Mouse (Mus musculus): ENCODE results near the gene Pnpla2. TPM values are rescaled to one million over a fixed set of nuclear protein-coding genes. Genes with fewer than 3 reads are reported as not detected.

Pnpla2 gene
- total RNA-seq, 1 experiment from 2014 or later: 15.1 TPM

GRCm38 (mm10) chr7:141429840-141430584, 25.0 kb upstream of the Pnpla2 start:
- ATAC-seq (replicated peaks in 1 of 2; ENCODE audit: insufficient read depth in 1 of 2, low FRiP score in 2 of 2, low TSS enrichment in 1 of 2, low read depth in 1 of 2, poor library complexity in 2 of 2, severe bottlenecking in 2 of 2): no peak

- no peak for ATAC-seq (replicated peaks in 1 of 2; ENCODE audit: insufficient read depth in 1 of 2, low FRiP score in 2 of 2, low TSS enrichment in 1 of 2, low read depth in 1 of 2, poor library complexity in 2 of 2, severe bottlenecking in 2 of 2)
Observed at GRCm38 (mm10) chr7:141430585-141431240, 24.3 kb upstream of the Pnpla2 start.

GRCm38 (mm10) chr7:141431434-141432185, 23.4 kb upstream of the Pnpla2 start:
- no peak for ATAC-seq (replicated peaks in 1 of 2; ENCODE audit: insufficient read depth in 1 of 2, low FRiP score in 2 of 2, low TSS enrichment in 1 of 2, low read depth in 1 of 2, poor library complexity in 2 of 2, severe bottlenecking in 2 of 2)

DNA sequence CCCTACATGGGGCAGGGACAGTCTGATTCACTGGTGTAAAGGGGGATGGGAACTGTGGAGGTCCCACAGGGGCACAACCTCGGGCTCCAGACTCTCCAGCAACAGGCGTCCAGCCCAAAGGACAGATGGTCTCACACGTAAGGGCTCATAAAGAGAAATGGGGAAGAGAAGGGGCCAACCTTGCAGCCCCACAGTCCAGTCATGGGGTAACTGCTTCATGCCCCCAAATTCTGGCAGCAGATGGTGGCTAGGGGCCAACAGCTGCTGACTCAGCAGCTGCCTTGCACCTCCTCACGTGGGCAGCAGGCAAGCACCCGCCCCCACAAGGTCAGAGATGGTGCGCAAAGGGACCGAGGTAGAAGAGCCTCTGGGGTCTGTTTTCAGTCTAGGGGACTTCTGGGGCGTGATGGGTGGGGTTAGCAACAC, 22.8 kb upstream of the Pnpla2 start:
- ATAC-seq (replicated peaks in 1 of 2; ENCODE audit: insufficient read depth in 1 of 2, low FRiP score in 2 of 2, low TSS enrichment in 1 of 2, low read depth in 1 of 2, poor library complexity in 2 of 2, severe bottlenecking in 2 of 2): peak in 1 of 2 experiments; percentile 33; a peak in 2 of 4 replicates

GRCm38 (mm10) chr7:141432741-141433516, 22.1 kb upstream of the Pnpla2 start:
- ATAC-seq (replicated peaks in 1 of 2; ENCODE audit: insufficient read depth in 1 of 2, low FRiP score in 2 of 2, low TSS enrichment in 1 of 2, low read depth in 1 of 2, poor library complexity in 2 of 2, severe bottlenecking in 2 of 2): no peak

GRCm38 (mm10) chr7:141433517-141434400, 21.2 kb upstream of the Pnpla2 start:
- ATAC-seq (replicated peaks in 1 of 2; ENCODE audit: insufficient read depth in 1 of 2, low FRiP score in 2 of 2, low TSS enrichment in 1 of 2, low read depth in 1 of 2, poor library complexity in 2 of 2, severe bottlenecking in 2 of 2): no peak

- ATAC-seq (replicated peaks in 1 of 2; ENCODE audit: insufficient read depth in 1 of 2, low FRiP score in 2 of 2, low TSS enrichment in 1 of 2, low read depth in 1 of 2, poor library complexity in 2 of 2, severe bottlenecking in 2 of 2): no peak
Observed at GRCm38 (mm10) chr7:141434464-141434863, 20.5 kb upstream of the Pnpla2 start.

- ATAC-seq (replicated peaks in 1 of 2; ENCODE audit: insufficient read depth in 1 of 2, low FRiP score in 2 of 2, low TSS enrichment in 1 of 2, low read depth in 1 of 2, poor library complexity in 2 of 2, severe bottlenecking in 2 of 2): peak; percentile 55 to 60
Observed at GRCm38 (mm10) chr7:141435129-141435855, 19.7 kb upstream of the Pnpla2 start.

DNA sequence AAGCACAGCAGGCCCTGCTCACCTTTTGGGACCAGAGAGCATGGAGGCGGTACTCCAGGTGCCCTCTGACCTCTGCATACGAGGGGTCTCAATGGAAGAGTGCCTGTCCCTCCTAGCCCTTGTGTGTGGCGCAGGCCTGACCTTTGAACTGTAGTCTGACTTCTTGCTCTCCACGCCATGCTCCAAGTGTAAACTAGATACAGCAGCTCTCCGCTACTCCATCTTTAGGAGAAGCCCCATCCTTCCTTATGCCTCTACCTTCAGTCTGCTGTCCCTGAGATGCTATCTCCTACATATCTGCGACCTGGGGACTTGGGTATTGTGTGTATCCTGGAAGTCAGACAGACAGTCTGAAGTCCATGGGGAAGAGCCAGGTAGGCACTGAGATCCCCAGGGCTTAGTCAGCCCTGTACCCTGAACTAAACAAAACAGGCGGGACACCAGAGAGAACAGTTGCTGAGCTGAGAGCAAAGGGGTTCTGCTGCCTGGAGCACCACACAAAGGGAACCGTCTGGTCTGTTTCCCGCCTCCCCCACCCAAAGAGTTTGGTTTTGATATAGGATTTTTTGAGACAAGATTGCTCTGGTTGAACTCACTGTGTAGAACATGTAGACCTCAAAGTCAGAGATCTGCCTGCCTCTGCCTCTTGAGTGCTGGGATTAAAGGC, 19.0 kb upstream of the Pnpla2 start:
- ATAC-seq (replicated peaks in 1 of 2; ENCODE audit: insufficient read depth in 1 of 2, low FRiP score in 2 of 2, low TSS enrichment in 1 of 2, low read depth in 1 of 2, poor library complexity in 2 of 2, severe bottlenecking in 2 of 2): no peak

GRCm38 (mm10) chr7:141436523-141436892, 18.5 kb upstream of the Pnpla2 start:
- ATAC-seq (replicated peaks in 1 of 2; ENCODE audit: insufficient read depth in 1 of 2, low FRiP score in 2 of 2, low TSS enrichment in 1 of 2, low read depth in 1 of 2, poor library complexity in 2 of 2, severe bottlenecking in 2 of 2): no peak

- ATAC-seq (replicated peaks in 1 of 2; ENCODE audit: insufficient read depth in 1 of 2, low FRiP score in 2 of 2, low TSS enrichment in 1 of 2, low read depth in 1 of 2, poor library complexity in 2 of 2, severe bottlenecking in 2 of 2): peak; percentile 64 to 89
Observed at GRCm38 (mm10) chr7:141437178-141438120, 17.5 kb upstream of the Pnpla2 start, which contains the start of gene Slc25a22. Slc25a22 (minus strand) TSS chr7:141437892.

DNA sequence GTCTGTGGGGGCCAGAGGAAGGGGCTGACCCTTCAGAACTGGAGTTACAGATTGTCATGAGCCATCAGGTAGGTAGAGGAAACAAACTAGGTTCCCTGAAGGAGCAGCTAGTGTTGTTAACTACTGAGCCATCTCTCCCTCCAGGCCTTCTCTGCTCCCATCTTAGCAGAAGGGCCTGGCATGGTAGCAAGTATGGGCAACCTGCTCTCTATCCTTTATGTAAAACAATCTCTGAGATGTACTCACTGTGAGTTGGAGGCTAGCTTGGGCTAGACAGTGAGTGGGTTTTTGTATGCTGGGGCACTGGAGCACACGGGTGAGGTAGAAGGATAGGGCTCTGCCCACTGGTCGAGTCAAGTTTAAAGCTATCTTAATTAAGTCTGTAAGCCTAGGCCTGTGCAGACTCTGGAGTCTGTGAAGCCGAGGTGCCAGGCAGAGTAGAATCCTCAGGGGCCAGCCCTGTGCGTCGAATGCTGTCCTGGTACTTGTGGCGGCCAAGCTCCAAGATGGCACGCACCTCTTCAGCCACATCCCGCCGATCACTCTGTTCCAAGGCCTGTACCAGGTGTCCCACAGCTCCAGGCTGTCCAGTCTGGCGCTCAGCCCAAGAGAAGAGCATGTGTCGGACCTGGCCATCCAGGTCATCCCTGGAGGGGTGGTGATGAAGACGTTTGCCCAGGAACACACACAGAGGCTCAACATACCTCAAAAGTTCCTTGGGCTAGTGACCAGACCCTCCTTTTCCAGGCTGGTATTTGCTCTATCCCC, 16.6 kb upstream of the Pnpla2 start:
- ATAC-seq (replicated peaks in 1 of 2; ENCODE audit: insufficient read depth in 1 of 2, low FRiP score in 2 of 2, low TSS enrichment in 1 of 2, low read depth in 1 of 2, poor library complexity in 2 of 2, severe bottlenecking in 2 of 2): no peak

DNA sequence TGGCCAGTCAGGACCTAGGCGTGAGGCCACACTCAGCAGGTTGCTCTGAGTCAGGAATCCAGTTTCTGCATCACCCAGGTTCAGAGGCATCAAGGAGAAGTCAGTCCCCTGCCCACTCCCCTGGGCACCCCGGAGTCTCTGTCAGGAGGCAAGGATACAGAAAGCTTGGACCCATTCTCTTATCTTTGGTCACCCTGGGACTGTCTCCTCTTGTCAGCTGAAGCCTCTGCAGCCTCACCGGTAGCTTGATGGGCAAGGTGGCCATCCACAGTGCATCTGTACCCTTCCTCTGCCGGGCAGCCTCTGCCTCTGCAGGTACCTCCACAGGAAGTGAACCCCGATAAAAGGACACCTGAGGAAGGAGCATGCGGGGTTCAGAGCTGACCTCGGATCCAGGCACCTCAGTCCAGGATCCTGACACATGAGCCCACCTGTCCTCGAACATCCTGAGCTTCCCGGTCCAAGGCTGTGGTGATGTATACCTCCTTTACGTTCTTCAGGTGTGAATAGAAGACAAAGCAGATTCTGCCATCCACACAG, 15.8 kb upstream of the Pnpla2 start:
- no peak for ATAC-seq (replicated peaks in 1 of 2; ENCODE audit: insufficient read depth in 1 of 2, low FRiP score in 2 of 2, low TSS enrichment in 1 of 2, low read depth in 1 of 2, poor library complexity in 2 of 2, severe bottlenecking in 2 of 2)

DNA sequence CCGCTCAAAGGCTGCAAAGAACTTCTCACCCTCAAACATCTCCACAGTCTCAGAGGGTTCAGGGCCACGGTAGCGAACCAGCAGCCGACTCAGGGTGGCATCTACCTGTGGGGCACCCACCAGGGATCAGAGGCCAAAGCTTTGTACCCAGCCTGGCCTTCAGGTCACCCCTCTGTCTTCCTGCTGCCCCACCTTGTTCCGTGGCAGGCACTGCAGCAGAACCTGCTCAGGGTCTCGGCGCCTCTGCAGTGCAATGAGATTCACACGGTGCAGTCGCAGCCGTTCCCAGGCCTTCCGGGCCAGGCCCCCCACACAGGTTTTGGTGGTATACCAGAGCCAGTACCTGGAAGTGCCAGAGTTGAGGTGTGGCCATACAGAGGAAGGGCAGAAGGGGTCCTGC, 15.2 kb upstream of the Pnpla2 start:
- ATAC-seq (replicated peaks in 1 of 2; ENCODE audit: insufficient read depth in 1 of 2, low FRiP score in 2 of 2, low TSS enrichment in 1 of 2, low read depth in 1 of 2, poor library complexity in 2 of 2, severe bottlenecking in 2 of 2): no peak

Data from hematopoietic stem cell, adult 5-6 weeks (primary cell).